Mouse (Mus musculus): ENCODE measurements around the gene Hnrnpl. TPM values are rescaled to one million over a fixed set of nuclear protein-coding genes. Genes with fewer than 3 reads are reported as not detected.

Hnrnpl gene
- 100 to 1,000 TPM; 382 to 408 TPM for total RNA-seq (2021)
- 119 and 120 TPM in 2 replicates for polyA plus RNA-seq (2012; rRNA removed)
- long read RNA-seq, transcript Hnrnpl-201 (13 exons, 2,142 nt), result major isoform, 90 of 153 reads
- long read RNA-seq, transcript Hnrnpl-209 (12 exons, 2,180 nt), result minor isoform, 21 of 153 reads
- long read RNA-seq, transcript Hnrnpl-202 (13 exons, 1,898 nt), result minor isoform, 5 of 153 reads
- long read RNA-seq, partial matches to known transcripts, result 31 of 153 reads
- long read RNA-seq, other reads (novel, unspliced or antisense), result 5 of 153 reads

- peak; percentile 61 for DNase-seq
Observed at GRCm38 (mm10) chr7:28808221-28808941, at the start of gene Hnrnpl. Hnrnpl (plus strand) TSS chr7:28808541.

GRCm38 (mm10) chr7:28758623-28759022 lies 49.7 kb upstream of the Hnrnpl start:
- no peak for DNase-seq

GRCm38 (mm10) chr7:28761907-28762306 lies 46.4 kb upstream of the Hnrnpl start:
- DNase-seq, result peak; percentile 67

- DNase-seq, result peak; percentile 51
Observed at GRCm38 (mm10) chr7:28765211-28765610, 43.1 kb upstream of the Hnrnpl start.

- DNase-seq, result peak; percentile 98
Observed at GRCm38 (mm10) chr7:28766173-28766879, 42.0 kb upstream of the Hnrnpl start, which contains the start of gene Sirt2. Sirt2 (plus strand) TSS chr7:28766735.

- DNase-seq, result no peak
Observed at GRCm38 (mm10) chr7:28766910-28767309, 41.4 kb upstream of the Hnrnpl start.

- DNase-seq, result no peak
Observed at GRCm38 (mm10) chr7:28767462-28767965, 40.8 kb upstream of the Hnrnpl start, which contains the start of gene Nfkbib. Nfkbib (minus strand) TSS chr7:28767512.

- DNase-seq, result no peak
Observed at GRCm38 (mm10) chr7:28769414-28769958, 38.9 kb upstream of the Hnrnpl start.

- no peak for DNase-seq
Observed at GRCm38 (mm10) chr7:28770309-28770708, 38.0 kb upstream of the Hnrnpl start.

- DNase-seq, result no peak
Observed at GRCm38 (mm10) chr7:28771867-28772266, 36.5 kb upstream of the Hnrnpl start.

- no peak for DNase-seq
Observed at GRCm38 (mm10) chr7:28773163-28773562, 35.2 kb upstream of the Hnrnpl start.

GRCm38 (mm10) chr7:28774164-28774563 lies 34.2 kb upstream of the Hnrnpl start:
- DNase-seq, result no peak

- DNase-seq, result no peak
Observed at GRCm38 (mm10) chr7:28775129-28775528, 33.2 kb upstream of the Hnrnpl start.

GRCm38 (mm10) chr7:28778825-28779224 lies 29.5 kb upstream of the Hnrnpl start:
- DNase-seq, result peak; percentile 68

GRCm38 (mm10) chr7:28780067-28780658 lies 28.2 kb upstream of the Hnrnpl start:
- peak; percentile 86 for DNase-seq

- DNase-seq, result peak; percentile 52
Observed at GRCm38 (mm10) chr7:28780857-28781256, 27.5 kb upstream of the Hnrnpl start.

- DNase-seq, result no peak
Observed at GRCm38 (mm10) chr7:28781261-28781663, 27.1 kb upstream of the Hnrnpl start.

- no peak for DNase-seq
Observed at GRCm38 (mm10) chr7:28785161-28785560, 23.2 kb upstream of the Hnrnpl start.

- no peak for DNase-seq
Observed at GRCm38 (mm10) chr7:28787884-28788283, 20.5 kb upstream of the Hnrnpl start.

GRCm38 (mm10) chr7:28788307-28789195 lies 19.8 kb upstream of the Hnrnpl start, which contains the start of gene Rinl:
Rinl (plus strand) TSS chr7:28788969.
- no peak for DNase-seq

- no peak for DNase-seq
Observed at GRCm38 (mm10) chr7:28789235-28789634, 19.1 kb upstream of the Hnrnpl start.

All from adrenal gland, adult 2 months (tissue).